Mouse (Mus musculus): ENCODE results near the gene Ccdc162.
A peak's percentile ranks its signal among the peaks of the same experiment; 100 is the strongest.

DNA sequence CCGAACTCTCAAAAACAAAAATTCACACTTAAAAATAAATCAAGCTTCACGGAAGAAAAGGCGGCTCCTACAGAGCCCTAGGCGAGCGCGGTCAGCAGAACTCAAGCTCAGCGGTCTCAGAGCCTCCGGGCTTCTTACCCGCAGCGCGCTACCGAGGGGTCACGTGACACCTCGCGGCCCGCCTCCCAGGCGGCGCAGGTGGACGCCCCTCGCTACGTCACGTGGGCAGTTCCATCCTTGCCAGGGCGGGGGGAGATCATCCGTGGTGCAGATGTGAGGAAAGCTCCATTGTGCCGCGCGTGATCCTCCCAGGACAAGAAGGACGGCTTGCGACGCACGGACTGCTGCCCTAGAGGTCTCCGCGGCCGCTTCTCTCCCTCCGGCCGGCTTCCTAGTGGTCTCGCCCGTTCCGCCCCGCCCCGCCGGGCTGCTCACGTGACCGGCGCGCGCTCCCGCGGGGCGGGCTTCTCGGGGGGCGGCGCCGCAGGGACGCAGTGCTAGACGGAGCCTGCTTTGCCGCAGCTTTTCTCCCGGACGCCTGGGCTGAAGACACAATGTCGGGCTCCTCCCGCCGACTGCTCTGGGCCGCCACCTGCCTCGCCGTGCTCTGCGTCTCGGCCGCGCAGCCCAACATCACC is 197.3 kb downstream of the Ccdc162 start, which contains the start of gene Cd164:
- no peak for TF ChIP-seq CTCF (IDR thresholded peaks at IDR 0.05; ENCODE audit: insufficient read depth, low read depth, low read length)
- peak; percentile 64 for TF ChIP-seq POLR2A (IDR thresholded peaks at IDR 0.05; ENCODE audit: insufficient read depth, low read depth, low read length)

Measured in olfactory bulb, adult 2 months (tissue).